Mouse (Mus musculus) kidney, adult 2 months (tissue): ENCODE data around the gene Vps54.

Experiments
- CTCF ChIP-seq: fragments of 200-500 bp; conservative IDR thresholded peaks from 2 replicates; pipeline ENCODE4 v1.5.1; 2011; ENCODE audit warnings: low read depth, mild to moderate bottlenecking, control low read depth, low read length, moderate library complexity, mixed read lengths; ENCODE audit not compliant: insufficient read depth, insufficient read length
- POLR2A ChIP-seq: fragments of 200-500 bp; IDR thresholded peaks from one replicate; pipeline ENCODE4 v1.6.1; 2011; ENCODE audit warnings: low read depth, low read length, control low read depth

DNA sequence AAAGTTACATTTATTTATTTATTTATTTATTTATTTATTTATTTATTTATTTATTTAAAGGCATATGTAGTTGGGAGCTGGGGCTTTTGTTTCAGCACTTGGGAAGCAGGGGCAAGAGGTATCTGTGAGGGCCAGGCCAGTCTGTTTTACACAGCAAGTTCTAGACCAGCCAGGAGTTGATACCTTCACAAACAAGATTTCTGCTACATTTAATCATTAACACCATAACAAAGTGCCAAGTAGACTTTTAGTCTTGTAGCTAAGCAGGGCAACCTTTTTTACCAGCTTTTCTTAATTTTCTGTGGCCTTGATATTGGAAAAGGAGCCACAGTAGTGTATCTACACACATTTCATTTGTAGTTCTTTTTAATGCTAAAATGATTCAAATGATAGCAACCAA lies 3.7 kb upstream of the Vps54 start:
- TF ChIP-seq CTCF: no peak
- no peak for TF ChIP-seq POLR2A
